Mouse (Mus musculus) yolk sac, embryonic 10.5 days (tissue): ENCODE measurements at regions not wholly inside any gene's neighbourhood (a gene's known extent, or its start where the extent isn't known, plus 50 kb on each side); places are given as distances from the start of the nearest gene placed in this dataset.

Source experiments
- DNase-seq: peaks from one replicate; pipeline ENCODE4 v3.0.0-alpha.2; 2017; ENCODE audit warnings: low spot score

- peak; percentile 31 for DNase-seq
These were observed 70.8 kb downstream of the Sall1 start for GRCm38 (mm10) chr8:88972993-88973690.

DNA sequence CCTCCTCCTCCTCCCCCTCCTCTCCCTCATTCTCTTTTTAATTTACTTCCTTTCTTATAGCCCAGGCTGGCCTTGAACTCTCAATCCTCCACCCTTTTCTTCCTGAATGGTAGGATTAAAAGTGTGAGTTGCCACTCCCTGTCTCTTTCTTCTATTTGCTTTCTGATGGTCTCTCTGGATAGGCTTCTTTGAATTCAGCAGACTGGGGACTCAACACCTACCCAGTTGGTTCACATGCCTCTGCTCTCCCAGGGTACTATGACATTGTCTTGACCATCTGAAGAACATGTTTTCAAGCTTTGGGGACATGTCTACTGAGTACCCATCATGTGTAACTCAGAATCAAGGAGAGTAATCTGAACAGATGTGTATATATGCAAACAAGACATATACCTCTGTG, 85.1 kb downstream of the Sall1 start:
- DNase-seq: no peak

DNA sequence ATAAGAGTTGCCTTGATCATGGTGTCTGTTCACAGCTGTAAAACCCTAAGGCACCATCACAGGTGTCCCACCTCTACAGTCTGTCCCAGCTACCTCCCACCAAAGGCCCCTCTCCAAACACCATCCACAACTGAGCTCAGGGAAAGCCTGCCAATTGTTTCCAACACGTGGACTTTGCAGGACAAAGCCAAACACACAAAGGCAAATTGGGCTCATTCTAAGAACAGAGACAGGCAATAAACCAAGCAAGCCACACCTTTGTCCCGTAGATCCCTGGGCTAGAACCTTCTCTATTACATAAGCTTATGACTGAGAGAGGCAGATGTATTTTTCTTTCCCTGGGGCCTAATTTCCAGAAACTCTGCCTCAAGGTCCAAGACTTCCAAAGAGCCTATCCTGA, 90.8 kb downstream of the Sall1 start:
- DNase-seq: no peak

DNA sequence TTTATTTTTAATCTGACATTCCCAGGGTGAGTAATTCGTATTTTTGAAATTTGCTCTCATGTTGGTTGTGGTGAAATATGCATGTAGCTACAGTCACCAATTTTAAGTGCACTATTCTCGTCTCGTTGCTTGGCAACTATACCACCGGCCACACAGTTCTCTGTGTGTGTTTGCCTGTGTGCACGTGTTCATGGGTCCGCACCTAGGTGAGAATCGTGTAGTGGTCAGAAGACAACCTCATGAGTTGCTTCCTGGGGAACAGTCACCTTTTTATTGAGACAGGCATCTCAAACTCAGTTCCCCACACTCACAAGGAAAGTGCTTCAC, 92.2 kb downstream of the Sall1 start:
- DNase-seq: no peak

GRCm38 (mm10) chr8:88951145-88951828, 92.7 kb downstream of the Sall1 start:
- DNase-seq: no peak

DNA sequence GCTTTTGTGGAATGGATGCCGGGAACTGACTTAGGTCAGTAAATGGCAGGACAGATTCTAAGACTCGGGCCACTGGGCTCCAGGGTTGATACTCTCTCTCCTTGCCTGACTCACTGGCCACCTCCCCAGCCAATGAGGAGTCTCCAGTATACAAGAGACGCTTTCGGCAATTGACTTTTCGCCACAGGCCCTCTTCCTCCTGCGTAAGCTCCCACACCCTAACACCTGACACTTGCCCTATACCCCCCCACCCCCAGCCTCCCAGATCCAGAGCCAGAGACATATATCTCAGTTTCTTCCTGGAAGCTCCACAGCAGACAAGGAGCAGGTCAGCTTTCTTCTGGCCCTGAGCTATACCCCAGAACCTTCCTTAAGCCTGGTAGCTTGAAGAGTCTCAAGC, 94.0 kb downstream of the Sall1 start:
- DNase-seq: no peak

DNA sequence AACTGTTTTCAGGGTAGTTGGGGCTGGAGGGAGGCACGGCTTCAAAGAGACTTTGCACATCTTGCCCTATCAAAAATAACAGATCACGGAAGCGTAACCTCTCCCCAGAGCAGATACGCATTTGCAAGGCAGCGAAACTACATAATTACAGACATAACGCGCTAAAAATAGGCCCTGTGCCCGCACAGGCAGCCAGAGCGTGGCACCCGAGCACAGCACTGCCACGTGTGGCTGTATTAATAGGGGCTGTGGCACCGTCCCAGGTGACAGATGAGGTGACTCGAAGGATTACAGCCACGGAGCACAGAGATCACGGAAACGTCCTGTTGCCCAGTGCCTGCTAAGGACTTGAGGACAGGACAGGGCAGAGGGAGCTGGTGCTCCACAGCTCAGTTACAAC, 95.0 kb downstream of the Sall1 start:
- no peak for DNase-seq

DNA sequence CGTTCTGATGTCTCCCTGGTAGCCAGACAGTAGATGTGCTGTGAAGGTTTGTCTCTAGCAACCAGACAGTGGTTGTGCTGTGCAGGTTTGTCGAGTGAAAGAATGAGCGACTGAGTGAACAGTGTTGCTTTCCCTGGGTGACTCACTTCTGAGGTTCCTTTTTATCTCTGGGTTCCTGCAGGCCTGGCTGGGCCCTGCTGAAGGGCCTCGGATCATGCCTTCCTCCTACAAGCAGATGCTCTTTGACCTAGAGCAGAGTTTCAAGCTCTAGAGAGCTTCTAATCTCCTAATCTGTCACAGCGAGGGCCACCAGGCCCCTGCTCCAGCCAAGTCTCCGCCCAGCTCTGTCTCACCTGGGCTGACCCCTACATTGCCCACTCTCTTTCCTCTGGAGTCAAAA, 95.6 kb downstream of the Sall1 start:
- peak; percentile 33 for DNase-seq

DNA sequence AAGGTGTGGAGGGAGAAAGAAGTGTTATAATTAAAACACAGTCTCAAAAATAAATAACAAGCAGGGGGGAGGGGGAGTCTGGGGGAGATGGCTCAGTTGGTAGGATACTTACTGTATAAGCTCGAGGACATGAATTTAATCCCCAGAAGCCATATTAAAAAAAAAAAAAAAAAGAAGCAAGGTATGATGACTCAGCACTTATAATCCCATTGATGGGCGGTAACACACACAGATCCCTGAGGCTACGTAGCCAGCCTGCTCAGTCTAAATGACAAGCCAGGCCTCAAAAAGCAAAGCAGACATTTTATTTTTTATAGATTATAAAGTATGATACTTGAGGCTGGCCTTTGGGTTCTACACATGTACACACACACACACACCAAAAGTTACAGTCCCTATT, 96.6 kb downstream of the Sall1 start:
- DNase-seq: no peak

DNA sequence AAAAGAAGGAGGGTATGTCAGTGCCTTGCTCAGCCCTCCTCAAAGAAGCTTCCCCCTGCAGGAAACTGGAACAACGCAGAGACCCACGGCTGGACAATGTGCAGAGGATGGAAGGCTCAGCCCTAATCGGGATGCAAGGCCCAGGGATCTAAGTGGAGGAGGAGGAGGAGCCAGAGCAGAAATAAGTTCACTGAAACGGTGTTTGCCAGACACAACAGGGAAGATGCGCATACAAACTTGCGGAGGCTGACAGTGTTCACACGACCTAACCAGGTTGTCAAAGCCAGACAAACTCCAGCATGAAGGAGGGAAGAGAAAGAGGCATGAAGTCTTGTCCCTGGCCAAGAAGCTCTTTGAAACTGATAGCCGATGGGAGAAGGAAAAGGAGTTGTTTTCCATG, 98.3 kb downstream of the Sall1 start:
- DNase-seq: no peak

DNA sequence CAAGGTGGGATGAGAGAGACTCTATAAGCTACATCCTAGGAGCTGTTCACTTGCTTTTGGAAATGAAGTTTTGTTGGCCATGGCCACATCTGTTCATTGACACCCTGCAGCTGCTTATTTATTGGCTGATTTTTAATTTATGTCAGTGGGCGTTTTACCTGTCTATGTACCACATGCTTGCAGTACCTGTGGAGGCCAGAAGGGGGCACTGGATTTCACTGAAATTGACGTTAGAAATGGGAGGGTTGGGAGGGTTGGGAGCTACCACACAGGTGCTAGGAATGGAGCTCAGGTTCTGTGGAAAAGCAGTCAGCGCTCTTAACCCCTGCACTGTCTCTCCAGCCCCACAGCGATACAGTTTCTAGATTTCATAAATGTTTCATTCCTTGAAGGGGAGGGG, 99.9 kb downstream of the Sall1 start:
- peak; percentile 16 for DNase-seq

DNA sequence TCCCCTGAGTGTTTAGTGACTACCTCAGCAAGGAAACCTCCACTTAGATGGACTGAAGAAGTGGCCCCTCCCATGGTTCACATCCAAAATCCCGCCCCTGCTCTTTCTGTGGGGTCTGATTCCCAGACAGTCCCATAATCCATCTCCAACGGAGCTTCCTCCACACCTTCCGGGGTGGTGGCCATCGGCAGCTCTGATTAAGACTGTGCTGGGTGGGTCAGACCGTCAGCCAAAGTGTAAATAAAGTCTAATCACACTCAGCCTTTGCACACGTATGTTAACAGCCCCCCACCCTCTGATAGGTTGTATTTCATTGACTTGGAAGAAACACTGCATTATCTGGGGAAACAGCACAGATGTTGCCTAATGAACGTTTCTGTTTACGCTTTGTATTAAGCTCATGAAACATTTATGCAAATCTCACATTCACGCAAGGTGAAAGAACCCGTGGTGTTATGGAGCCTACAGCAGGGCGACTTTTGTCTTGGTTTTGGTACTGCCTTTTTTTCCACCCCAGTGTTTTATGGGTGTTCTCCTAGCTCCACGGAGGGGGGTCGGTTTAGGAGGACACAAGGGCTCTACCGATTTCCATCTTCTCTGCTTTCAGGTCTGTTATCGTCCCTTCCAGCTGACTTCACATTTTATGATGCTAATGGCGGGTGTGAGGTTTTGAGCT, 104.8 kb downstream of the Sall1 start:
- DNase-seq: no peak

- no peak for DNase-seq
These were observed 109.3 kb downstream of the Sall1 start for GRCm38 (mm10) chr8:88934708-88935107.

DNA sequence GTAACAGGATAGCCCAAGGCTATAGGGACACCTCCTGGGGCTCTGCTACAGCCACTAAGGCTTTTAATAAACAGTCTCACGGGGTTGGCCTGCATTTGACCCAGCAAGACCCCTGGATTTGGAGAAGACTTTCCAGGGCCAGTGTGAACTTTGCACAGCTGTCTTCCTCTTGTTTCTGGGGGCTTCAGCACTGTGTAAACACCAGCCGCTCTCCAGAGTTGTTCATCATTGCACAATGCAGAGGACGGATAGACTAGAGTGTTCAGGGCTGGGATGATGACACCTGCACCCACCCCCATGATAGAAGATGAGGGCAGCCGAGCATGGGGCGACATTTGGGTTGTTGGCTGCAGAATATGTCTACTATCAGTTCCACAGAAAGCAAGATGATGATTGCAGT, 112.9 kb downstream of the Sall1 start:
- DNase-seq: peak; percentile 82

GRCm38 (mm10) chr8:88930370-88930769, 113.6 kb downstream of the Sall1 start:
- DNase-seq: peak; percentile 26

DNA sequence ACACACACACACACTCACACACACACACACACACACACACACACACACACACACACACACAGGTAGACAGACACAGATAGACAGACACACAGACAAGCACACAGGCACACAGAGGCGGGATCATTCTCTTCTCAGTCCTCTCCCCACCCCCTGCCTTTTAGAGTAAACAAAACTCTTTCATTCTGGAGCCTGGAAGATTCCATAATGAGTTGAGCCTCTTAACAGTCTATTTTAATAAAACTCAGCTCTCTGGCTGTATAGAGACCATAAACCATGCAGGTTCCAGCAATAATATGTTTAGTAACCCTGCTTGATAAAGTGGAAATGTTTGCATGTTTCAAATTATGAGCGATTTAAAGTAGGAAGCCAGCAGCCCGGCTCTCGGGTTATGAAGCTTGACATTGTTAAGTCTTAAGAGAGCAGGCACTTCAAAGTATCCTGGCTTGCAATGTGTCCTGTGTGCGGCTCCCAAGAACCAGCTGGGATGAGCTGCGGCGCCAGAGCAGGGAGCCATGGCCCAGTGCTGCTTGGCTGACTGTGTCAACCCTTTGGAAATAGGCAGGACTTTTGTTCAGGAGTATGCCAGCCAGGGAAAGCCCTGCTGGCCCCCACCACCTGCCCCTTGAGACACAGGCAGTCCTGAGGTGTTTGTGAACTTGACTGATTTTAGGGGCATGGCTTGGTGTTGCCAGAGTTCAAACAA, 115.1 kb downstream of the Sall1 start:
- DNase-seq: peak; percentile 20

DNA sequence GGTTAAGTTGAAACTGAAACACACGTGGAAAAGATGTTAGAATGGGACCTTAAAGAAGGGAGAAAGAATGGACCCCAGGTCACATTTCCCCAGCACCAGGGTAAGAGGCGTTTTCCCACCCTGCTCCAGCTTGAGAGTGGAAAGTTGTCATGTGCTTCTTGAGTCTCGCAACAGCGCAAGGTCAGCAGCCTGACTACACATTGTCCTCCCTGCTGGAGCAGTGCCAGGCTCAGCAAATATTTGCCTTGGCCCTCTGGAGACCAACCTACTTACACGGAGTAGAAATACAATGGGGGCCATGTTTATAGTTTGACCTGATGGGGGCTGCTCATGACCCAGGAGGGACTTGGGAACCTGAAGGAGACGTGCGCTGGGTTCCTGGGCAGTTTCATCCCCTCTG, 121.1 kb downstream of the Sall1 start:
- peak; percentile 82 for DNase-seq

GRCm38 (mm10) chr8:88921967-88922366, 122.0 kb downstream of the Sall1 start:
- peak; percentile 31 for DNase-seq

DNA sequence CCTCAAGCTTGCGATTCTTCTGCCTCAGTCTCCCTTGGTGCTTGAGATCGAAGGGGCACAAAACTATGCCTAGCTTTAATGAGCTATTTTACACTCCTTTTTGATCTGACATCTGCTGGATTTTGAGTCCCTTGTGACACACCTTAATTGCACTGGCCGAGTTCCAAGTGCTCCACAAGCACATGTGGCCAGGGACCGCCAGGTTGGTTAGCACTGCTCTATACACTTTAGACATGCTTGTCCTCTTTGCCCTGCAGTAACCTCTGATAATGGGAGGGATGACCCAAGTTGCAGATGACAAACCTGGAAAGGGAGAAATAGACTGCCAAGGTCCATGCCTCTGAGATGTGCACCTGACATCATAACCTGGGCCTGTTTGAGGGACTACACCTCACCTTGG, 124.7 kb downstream of the Sall1 start:
- DNase-seq: peak; percentile 9

DNA sequence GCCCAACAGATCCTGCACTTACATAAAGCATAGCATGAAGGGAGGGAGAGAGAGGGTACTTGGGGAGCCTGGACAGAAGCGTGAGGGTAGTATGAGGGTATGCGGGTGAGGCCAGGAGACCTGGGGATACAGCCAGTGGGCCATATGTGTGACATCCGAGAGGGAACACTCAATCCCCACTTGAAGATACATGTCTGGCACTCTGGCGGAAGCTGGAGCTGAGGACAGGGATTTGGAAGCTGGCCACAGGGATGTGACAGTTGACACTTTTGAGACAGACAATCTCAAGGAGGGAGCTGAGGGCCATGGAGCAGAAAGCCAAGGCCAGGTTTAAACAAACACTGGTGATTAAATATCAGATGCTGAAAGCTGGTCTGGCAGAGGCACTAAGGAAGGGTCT, 127.9 kb downstream of the Sall1 start:
- no peak for DNase-seq

DNA sequence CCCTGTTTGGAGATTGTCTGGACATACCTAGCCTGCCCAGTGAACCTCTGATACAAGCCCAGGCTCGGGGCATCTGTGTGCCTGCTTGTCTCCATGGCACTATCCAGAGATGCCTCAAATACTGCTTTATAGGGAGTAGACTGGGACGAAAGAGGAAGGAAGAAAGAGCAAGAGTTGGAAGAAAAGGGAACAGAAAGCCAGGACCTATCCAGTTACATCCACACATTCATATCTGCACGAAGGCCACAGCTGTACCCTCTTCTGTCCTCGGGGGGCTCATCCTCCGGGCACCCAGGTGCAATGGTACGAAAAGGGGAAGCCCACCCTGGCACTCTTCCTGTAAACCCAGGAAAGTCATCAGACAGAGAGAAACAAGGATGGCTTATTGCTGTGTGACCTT, 129.3 kb downstream of the Sall1 start:
- no peak for DNase-seq

- DNase-seq: no peak
These were observed 129.8 kb downstream of the Sall1 start for GRCm38 (mm10) chr8:88914190-88914589.

- no peak for DNase-seq
These were observed 137.7 kb downstream of the Sall1 start for GRCm38 (mm10) chr8:88906244-88906643.
